Mouse (Mus musculus): ENCODE results near the gene Trim17.
"Not testable (repeated sequence)": the region's sequence is repeated elsewhere in the genome, so short reads cannot be mapped to it uniquely, and the experiment has no call there.

Gene Trim17

DNA sequence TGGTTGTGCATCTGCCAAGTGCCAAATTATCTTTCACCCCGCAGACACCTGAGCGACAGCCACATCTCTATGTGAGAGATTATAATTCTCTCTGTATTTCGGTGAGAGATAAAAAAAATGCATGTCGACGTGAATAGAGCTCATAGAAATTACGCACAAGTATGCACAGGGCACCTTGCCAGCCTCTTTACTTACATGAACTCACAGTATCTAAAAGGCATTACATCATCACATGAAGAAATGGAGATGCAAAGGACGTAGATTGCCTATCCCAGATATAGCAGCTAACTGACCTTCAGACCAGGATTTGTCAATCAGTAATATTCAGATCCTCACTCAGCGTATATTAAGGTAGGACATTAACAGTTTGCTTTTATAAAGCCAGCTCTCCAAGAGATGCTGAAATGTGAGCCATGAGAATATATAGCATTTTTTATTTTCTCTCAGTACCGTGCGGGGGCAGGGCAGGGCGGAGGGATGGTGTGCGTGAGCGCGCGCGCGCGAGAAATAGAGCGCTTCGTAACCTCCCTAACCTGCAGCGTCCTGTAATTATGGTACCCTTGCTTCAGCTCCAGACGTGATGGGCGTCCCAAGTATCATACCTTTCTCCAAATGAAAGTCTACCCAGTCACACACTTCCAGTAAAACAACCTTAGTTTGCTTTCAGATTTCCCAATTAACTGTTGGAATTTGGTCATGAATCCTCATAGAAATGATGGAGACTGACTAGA, 6.5 kb upstream of the Trim17 start:
- no peak for DNase-seq (ENCODE audit: low read depth)

DNA sequence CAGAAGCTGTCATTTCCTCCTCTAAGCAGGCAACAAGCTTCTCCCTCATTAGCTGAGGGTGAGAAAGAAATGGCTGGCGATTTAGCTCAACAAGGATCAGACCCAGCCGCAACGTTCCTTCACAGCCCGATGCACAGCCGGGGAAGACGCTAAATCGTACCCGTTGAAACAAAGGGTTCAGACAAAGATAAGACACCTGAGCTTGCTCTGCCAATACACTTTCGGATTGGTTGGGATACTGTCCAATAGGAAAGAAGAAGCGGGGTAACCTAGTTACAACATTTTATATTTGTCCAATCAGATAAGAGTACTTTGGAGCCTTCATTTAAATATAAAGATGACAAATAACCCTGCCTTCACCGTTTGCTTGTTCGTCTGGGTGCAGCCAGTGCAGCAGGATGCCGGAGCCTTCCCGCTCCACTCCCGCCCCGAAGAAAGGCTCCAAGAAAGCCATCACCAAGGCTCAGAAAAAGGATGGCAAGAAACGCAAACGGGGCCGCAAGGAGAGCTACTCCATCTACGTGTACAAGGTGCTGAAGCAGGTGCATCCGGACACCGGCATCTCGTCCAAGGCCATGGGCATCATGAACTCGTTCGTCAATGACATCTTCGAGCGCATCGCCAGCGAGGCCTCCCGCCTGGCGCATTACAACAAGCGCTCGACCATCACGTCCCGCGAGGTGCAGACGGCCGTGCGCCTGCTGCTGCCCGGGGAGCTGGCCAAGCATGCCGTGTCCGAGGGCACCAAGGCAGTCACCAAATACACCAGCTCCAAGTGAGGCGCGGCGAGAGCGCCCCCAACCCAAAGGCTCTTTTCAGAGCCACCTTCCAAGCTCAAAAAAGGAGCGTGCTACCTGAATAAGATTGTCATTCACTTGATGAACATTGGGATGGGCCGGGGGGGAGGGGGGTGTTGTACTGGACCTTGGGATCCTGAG, 5.7 kb upstream of the Trim17 start, which contains the start of gene Hist3h2ba:
Gene Hist3h2ba, plus strand, starts transcription at position 379 of the 938 bp plus-strand sequence.
- DNase-seq (ENCODE audit: low read depth) = no peak

GRCm38 (mm10) chr11:58949480-58950431, 4.7 kb upstream of the Trim17 start:
- no peak for DNase-seq (ENCODE audit: low read depth)

GRCm38 (mm10) chr11:58951210-58951609, 3.3 kb upstream of the Trim17 start:
- no peak for DNase-seq (ENCODE audit: low read depth)

- DNase-seq (ENCODE audit: low read depth) = no peak
Measured at GRCm38 (mm10) chr11:58953351-58954169, 925 bp upstream of the Trim17 start.

GRCm38 (mm10) chr11:58954170-58954419, 390 bp upstream of the Trim17 start:
- DNase-seq (ENCODE audit: low read depth) = not testable (repeated sequence)

DNA sequence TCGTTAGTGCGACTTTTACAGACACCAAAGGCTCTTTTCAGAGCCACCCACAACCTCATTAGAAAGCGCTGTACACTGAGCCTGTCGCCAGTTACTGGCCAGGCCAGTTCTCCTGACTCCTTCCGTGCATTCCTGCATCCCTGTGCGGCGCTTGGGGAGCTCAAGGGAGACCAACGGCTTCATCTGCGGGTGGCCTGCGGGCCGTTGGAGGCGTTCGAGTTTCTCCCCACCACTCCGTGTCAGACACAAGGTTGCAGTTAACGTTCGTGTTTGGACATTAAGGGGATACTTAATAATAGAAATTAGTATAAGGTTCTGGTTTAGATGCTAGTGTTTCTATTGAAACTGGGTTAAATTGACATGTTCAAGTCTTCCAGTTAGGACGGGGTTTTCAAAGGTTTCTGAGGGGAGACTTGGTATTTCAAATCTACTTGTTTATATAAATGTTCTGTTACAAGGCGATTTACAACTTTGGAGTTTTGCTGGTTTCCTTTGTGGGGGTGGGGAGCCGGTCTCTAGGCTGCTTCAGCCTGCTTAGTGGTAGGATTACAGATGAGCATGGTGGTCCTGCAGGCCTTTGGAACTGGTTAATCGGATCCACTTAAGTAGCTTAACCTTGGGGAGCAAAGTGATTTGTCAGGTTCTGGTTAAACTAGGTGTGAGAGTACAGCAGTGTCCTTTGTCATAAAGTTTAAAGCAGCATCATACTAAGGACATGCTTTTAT, 820 bp downstream of the Trim17 start:
- peak; percentile 49 for DNase-seq (ENCODE audit: low read depth)

GRCm38 (mm10) chr11:58955868-58956257, 1.4 kb downstream of the Trim17 start:
- DNase-seq (ENCODE audit: low read depth) = no peak

DNA sequence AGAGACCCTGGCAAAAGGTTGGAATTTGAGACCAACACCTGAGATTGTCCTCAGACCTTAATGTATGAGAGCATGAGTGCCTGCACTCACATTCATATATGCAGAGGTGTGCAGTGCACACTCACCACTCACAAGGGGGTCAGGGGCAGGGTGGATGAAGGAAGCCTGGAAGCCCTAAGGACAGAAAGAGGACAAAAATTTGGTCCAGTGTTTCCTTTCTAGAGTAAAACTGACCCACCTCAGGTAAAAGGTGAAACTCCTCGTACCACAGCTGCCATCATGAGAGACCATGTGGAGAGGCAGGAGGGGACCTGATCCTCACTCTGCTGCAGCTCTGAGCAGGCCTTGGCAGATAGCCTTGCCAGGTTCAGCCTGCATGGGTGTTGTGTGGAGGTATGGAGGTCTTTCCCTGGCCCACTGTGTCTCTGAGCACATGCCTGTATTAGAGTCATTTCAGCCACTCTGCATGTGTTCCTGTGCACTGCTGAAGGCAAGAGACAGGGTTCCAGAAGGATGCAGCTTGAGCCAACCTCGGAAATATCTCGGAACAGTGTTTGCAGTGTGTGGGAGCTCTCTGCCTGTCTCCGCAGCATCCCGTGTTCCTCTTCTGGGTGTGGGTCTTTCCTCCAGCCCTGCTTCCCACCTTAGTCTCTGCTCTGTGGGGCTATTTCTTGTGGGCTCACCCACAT, 2.9 kb downstream of the Trim17 start:
- no peak for DNase-seq (ENCODE audit: low read depth)

- no peak for DNase-seq (ENCODE audit: low read depth)
Measured at GRCm38 (mm10) chr11:58958536-58958935, 4.1 kb downstream of the Trim17 start.

DNA sequence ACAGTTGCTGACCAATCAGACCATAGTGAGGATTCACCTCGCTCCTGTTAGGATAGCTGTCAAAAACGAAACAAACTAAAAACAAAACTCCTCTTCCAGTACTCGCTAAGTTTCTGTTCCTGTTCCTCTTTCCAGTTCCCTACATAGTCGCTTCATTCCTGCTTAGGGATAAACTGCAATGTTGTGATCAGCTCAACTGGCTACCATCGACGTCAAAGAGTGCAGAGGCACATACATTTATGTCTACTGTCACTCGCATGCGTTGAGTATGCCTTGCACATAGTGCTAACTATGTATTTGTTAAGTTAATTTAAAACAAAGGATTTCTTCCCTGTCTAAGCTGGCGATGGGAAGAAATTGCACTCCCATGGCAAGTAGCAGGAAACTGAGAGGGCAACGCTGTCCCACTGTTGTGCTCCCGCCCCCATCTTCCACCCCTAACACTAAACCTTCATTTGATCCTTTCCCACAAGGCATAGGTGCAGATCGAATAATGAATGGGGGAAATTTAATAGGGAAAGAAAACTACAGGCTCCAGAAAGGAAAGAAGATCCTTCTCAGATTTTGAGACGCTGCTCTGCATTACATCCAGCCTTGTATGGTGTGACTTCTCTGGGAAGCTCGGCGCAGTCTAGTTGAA, 4.8 kb downstream of the Trim17 start:
- no peak for DNase-seq (ENCODE audit: low read depth)

GRCm38 (mm10) chr11:58959921-58960465, 5.5 kb downstream of the Trim17 start:
- DNase-seq (ENCODE audit: low read depth) = peak; percentile 89

DNA sequence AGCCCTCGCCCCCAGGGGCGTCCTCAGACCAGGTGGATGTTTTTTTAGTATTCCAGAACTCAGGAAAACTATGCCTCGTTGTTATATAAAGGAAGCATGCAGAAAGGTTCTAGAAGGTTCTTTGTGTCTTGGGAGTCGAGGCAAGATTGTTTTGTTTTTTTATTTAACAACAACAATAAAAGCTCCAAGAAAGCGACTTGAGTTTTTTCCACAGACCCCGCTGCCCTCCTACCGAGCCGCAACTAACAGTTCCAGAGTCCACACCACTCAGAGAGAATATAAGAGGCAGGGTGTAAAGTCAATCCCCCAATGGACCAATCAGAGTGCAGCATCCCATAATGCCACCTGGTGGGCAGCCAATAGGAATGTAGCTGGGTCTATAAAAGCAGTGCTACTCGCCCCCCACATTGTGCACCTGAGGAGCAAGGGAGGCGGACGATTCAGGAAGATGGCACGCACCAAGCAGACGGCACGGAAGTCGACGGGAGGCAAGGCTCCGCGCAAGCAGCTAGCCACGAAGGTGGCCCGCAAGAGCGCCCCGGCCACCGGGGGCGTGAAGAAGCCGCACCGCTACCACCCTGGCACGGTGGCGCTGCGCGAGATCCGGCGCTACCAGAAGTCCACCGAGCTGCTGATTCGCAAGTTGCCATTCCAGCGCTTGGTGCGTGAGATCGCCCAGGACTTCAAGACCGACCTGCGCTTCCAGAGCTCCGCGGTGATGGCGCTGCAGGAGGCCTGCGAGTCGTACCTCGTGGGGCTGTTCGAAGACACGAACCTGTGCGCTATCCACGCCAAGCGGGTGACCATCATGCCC, 7.1 kb downstream of the Trim17 start:
- DNase-seq (ENCODE audit: low read depth) = no peak

GRCm38 (mm10) chr11:58963543-58963942, 9.1 kb downstream of the Trim17 start:
- no peak for DNase-seq (ENCODE audit: low read depth)

DNA sequence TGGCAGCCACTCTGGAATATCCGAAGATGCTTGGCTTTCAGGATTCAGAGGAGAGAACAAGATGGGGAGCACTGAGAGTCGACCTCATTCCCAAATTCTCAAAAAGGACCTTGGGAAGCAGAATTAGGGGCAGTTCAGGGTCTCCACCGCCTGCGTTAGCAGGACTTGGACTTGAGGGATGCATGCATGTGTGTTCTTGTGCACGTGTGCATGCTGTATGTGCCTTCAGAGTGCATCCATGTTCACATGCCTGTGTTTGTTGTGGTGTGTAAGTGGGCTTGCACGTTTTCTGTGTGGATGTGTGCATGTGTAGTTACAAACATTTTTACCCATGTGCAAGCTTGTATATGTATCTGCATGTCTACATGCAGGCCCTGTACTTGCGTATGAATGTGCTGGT, 9.7 kb downstream of the Trim17 start:
- DNase-seq (ENCODE audit: low read depth) = no peak

GRCm38 (mm10) chr11:58965001-58965760, 10.7 kb downstream of the Trim17 start:
- no peak for DNase-seq (ENCODE audit: low read depth)

DNA sequence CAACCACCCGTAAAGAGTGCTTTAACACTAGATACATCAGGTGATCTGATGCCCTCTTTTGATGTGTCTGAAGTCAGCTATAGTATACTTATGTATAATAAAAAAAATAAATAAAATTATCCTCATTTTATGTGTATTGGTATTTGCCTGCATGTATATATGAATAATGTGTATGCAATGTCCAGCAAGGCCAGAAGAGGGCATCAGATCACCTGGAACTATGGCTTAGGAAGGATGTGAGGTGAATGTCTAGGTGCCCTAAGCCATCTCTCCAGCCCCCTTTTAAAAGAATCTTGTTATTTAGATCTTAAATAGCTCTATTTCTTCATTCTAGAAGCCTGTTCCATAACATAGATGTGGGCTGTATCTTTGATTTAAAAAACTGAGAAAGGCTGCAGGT, 12.9 kb downstream of the Trim17 start:
- DNase-seq (ENCODE audit: low read depth) = peak; percentile 58

DNA sequence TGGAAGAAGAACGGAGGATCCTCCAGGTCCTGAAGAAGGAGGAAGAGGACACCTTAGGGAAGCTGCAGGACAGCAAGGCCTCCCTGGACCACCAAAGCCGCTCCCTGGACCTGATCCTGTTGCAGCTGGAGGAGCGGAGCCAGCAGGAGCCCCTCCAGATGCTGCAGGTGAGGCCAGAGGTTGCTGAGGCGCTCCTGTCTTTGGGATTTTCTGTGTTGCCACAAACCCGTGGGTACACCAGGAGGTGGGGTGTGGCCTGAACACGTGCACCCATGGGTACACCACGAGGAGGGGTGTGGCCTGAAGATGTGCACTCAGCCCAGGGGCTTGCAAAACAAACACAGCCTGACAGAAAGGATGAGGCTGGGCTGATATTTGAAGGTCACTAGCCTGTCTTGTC, 14.1 kb downstream of the Trim17 start:
- DNase-seq (ENCODE audit: low read depth) = no peak

Data from NIH3T3 (cell line).